Mouse (Mus musculus) cortical plate, adult 2 months (tissue): ENCODE measurements at regions not wholly inside any gene's neighbourhood (a gene's known extent, or its start where the extent isn't known, plus 50 kb on each side); places are given as distances from the start of the nearest gene placed in this dataset.

ENCODE experiments used
- CTCF ChIP-seq: fragments of 200-500 bp; IDR thresholded peaks from 2 replicates; pipeline ENCODE4 v1.5.1; 2011; ENCODE audit warnings: mild to moderate bottlenecking, control low read depth, low read length; ENCODE audit not compliant: insufficient read depth; ENCODE audit errors: extremely low read depth
- POLR2A ChIP-seq: fragments of 200-500 bp; IDR thresholded peaks from 2 replicates; pipeline ENCODE4 v1.6.1; 2011; ENCODE audit warnings: mild to moderate bottlenecking, low read length, control low read depth; ENCODE audit not compliant: insufficient read depth; ENCODE audit errors: extremely low read depth

DNA sequence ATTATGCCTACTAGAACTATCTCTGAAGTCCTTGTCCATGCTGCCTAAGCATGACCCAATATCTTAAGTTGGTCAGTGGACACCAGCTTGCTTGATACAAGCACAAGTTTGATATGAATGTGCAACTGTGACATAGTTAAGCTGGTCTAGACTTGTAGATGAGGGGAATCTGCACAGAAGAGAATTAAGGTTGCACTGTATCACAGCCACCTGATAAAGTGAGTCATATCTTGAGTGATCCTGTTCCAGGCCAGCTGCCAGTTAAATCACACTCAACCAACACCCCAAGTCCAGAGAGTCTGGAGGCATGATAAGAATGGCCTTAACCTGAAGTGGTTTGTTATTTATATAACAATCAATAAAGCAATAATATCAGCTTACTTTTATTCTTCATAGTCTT is 133.5 kb upstream of the Abcb5 start:
- no peak for TF ChIP-seq CTCF
- no peak for TF ChIP-seq POLR2A
